Mouse (Mus musculus) kidney, adult 9 months (tissue): ENCODE results near the gene Rad9b.

Source experiments
- DNase-seq: peaks from one replicate; pipeline ENCODE4 v3.0.0; 2022

Gene Rad9b

DNA sequence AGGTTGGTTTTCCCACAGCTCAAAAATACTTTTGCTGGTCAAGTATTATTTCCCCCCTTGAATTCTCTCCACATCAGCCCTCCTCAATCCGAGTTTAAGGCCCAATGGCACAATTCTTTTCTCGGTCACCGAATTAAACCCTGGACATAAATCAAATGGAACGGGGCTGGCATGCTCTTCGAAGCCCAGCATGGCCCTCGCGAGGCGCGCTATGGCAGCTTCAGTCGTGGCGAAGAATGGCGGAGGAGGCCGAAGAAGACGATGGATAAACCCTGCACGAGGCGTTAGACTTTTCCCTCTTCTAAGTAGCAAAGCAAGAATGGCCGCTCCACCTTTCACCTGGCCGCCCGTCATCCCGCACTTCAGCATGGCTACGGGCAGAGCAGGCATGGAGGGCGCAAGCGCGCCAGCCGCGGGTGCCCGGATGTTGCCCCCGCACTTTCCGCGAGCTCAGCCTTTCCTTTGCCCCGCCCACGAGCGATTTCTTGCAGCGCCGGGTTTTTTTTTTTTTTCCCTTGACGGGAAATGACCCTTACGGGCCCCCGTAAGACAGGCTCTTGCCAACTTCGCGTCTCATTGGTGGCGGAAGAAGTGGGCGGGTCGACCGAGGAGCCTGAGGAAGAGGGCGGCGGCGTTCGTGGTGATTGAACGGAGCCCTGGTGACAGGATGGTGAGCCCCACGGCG is at the start of gene Rad9b, which contains the start of gene Vps29:
Gene Rad9b, minus strand, starts transcription at position 427 of the 685 bp plus-strand sequence.
Gene Vps29, plus strand, starts transcription at position 563 of the 685 bp plus-strand sequence.
- DNase-seq: peak; percentile 98

DNA sequence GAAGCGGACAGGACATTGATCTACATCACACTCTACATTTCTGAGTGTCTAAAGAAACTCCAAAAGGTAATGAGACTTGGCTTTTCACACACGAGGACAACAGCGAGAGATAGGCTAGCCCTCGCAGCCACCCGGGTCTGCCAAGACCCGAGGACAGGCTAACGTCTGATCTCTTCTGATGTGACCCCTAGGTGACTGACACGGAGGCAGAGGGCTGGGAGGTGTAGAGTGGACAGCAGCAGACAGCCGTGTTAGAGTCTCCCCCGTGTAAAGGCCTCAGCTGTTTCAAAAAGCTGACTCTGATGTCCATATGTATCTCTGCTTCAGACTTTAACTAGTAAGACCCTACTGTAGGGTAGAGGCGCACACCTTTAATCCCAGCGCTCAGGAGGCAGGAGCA is 49.3 kb upstream of the Rad9b start:
- no peak for DNase-seq

DNA sequence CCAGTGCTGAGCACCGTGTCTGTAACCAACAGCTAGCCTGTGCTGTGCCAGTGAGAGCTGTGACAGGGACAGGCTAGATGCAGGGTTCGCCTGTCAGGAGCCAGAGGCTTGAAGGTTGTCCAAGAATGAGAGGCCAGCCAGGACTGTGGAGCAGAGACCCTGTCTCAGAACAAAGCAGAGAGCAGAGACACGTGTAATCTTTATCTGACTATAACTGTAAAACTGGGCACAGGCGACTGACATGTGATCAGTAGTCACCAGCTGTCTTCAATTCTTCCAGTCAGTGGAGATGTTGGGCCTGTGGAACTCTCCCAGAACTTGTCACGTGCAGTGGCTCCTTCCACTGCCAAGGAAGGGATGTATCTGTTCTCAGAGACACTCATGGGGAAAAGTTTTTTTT is 48.7 kb upstream of the Rad9b start:
- DNase-seq: no peak

DNA sequence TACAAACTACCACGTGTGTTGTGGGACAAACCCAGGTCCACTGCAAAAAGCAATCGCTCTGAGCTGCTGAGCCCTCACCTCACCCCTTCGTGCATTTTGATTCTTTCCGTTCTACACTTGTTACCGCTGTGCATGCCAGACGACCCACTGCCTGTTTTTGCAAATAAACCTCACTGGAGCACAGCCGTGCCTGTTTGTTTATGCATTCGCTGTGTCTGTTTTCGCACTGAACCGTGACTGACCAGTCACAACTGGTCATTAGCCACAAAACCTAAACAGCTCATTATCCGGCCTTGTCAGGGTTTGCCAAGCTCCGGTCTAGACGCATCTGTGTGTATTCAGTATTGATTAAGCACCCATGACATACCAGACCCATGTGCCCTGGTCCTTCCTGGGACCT is 48.1 kb upstream of the Rad9b start:
- DNase-seq: no peak

DNA sequence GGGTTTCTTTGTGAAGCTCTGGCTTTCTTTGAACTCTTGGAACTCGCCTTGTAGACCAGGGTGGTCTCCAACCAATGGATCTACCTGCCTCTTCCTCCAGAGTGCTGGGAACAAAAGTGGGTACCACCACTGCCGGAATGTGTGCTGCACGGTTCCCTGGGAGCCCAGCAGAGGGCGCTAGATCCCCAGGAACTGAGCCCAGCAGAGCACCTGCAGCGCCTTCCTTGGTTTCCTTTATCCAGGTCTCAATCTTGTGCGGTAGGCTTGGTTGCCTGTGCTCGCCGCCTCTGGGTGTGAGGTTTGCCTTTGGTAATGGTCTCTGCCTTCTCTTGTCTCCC is 47.2 kb upstream of the Rad9b start:
- DNase-seq: peak; percentile 73

DNA sequence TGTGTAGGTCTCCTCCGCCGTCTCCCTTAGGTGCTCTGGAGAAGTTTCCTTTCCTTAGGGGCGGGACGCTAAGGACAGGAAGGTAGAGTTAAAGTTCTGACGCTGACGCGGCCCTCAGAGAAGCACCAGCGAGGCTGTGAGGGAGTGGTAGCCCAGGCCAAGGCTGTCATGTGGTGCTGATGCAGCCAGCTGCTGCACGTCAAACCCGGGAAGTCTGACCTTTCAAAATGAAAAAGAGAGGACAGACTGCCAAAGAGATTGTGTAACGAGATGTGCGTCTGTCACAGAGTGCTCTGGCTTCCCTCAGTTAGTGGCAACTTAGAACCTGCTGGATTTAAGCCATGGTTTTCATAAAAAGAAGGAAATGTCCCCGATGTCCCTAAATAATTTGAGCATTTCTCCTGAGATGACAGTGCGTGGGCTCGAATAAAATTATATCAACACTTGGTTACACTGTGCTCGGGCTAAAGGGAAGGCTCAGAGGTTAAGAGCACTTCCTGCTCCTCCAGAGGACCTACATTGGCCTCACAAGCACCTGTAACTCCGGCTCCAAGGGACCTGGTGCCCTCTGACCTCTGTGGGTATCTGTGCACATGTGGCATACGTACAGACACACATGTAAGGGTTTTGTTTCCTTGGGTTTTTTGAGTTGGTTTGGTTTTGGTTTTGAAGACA is 46.7 kb upstream of the Rad9b start:
- peak; percentile 81 for DNase-seq

DNA sequence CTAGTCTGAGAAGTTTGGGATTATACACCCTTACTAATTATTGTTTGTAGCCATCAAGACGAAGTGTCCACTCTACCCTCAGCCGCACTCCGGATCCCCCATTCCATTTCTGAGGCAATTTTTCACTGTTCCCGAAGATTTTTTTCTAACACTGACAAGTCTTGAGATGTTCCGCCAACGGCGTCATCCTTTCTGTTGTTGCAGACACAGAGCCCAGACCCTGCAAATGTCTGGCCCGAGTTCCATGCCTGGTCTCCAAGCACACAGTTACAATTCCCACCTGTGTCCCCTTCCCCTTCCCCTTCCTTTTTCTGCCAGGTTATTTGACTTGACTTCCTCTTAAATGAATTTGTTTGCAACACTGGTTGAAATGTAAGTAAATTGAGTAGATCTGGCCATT is 45.8 kb upstream of the Rad9b start:
- no peak for DNase-seq

DNA sequence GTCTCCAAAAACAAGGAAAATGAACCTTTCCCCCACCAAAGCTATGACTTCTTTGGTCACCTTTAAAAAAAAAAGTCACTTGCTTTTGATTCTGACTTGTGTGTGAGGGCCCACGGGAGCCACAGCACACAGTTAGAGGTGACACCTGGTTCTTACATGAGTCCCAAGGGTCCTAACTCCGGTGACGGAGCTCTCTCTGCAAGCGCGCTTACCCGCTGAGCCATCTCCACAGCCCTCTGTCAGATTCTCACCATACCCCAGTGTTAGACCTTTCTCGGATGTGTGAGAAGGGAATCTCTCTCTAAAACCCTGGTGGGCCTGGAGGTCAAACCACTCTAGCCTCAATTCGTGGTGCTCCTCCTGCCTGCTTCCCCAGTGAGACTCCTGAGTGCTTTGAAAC is 43.5 kb upstream of the Rad9b start:
- no peak for DNase-seq

DNA sequence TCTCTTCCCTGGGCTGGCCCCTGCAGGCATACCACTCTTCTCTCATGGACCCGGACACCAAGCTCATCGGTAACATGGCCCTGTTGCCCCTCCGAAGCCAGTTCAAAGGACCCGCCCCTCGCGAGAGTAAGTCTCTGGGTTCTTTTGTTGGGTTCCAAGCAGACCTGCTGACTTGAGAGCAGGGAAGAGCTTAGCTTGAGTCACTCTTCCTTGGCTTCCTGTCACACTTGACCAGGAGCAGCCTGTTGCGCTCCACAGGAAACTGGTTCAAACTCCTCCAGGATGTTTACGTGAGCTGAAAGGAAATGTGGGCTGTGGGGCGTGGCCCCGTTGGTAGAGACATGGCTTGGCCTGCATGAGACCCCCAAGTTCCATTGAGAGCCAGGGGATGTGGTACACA is 42.8 kb upstream of the Rad9b start:
- peak; percentile 71 for DNase-seq

DNA sequence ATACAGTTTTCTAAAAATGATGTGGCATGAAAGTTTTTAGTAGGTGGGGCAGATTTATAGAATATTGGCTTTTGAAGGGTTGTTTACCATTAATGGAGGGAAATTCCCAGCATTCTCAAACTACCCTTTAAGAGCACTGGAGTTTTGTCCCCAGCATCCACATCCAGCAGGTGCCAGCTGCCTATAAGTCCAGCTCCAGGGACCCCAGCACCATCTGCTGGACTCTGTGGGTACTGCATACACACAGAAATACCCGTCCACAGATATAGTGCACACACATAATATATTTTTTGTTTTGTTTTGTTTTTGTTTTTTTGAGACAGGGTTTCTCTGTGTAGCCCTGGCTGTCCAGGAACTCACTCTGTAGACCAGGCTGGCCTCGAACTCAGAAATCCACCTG is 39.9 kb upstream of the Rad9b start:
- DNase-seq: peak; percentile 84

DNA sequence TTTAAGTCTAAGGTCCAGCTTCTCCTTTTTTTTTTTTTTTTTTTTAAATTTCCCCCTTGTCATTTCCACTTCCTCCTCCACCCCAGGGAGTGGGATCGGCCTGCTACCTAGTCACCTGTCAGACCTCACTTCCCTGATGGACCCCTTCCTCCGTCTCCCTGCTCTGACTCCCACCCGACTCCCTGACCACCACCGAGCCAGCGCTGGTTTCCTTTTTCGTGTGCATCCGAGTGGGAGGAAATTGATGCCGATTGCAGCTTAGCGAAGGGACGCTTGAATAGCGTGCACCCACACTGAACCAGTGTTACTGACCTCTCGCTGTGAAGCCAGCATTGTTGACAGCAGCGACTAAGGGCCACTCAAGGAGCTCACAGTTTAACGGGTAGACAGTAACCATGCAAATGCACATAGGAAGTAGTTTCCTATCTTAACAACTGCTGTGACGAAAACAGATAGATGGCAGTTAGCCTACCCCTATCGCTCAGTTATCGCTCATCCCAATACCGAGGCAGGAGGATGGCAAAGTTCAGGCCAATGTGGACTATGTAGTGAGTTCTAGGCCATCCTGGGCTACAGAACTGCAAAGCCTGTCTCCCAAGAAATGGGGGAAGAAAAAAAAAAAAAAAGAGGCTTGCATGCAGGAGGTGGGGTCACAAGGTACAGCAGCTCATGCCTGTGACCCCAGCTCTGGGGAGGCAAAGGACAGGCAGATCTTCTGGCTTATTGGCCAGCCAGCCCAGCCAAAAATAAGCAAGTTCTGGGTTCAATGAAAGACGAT is 38.4 kb upstream of the Rad9b start:
- no peak for DNase-seq

DNA sequence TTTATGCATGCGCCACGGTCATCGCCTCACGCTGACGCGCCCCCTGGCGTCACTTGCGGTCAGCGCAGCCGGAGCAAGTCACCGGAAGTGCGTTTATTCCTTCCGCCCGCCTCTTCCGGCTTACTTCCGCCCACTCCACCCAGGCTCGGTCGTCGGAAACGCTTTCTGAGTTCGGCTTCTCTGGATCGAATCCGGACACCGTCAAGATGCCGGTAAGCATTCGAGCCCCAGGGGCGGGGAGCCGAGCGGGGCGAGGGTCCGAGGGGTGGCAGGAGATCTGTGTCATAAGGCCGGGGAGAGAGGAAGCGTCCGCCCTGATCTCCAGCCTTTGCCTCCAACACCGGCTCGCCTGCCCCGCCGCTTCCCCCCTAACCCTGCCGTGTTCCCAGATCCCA is 37.8 kb upstream of the Rad9b start, which contains the start of gene Arpc3:
Gene Arpc3, plus strand, starts transcription at position 93 of the 395 bp plus-strand sequence.
- DNase-seq: peak; percentile 92

DNA sequence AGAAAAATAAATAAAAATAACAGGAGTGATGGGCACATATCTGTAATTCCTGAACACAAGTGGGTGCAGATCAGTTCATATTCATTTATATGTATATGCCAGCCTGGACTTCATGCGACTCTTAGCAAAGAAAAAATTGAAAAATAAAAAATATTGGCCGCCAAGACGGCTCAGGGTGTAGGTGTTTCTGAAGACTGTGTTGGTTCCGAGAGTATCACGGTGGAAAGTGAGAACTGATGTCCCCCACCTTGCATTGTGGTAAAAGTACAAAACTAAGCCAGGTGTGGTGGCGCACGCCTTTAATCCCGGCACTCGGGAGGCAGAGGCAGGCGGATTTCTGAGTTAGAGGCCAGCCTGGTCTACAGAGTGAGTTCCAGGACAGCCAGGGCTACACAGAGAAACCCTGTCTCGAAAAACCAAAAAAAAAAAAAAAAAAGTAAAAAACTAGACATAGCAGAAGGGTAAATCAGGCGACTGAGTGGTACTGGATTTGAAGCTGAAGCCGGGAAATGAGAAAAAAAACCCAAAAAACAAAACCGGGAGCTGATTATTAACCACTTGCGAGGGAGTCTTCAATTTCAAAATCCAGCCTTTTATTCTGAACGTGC is 37.2 kb upstream of the Rad9b start:
- DNase-seq: no peak

DNA sequence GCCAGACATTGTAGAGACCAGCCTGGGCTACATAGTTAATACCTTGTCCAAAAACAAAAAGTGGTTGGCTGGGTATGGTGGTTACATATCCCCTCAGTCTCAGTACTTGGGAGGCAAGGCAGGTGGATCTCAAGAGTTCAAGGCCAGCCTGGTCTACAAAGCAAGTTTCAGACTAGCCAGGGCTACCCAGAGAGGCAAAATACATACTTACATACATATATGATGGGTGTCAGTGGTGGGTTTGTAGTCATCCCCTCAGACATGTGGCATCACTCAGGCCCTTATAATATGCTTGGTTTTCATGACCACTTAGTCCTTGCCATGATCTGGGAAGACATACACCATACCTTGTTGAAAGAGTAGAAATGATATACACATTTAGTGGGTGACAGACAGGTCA is 36.6 kb upstream of the Rad9b start:
- DNase-seq: no peak

DNA sequence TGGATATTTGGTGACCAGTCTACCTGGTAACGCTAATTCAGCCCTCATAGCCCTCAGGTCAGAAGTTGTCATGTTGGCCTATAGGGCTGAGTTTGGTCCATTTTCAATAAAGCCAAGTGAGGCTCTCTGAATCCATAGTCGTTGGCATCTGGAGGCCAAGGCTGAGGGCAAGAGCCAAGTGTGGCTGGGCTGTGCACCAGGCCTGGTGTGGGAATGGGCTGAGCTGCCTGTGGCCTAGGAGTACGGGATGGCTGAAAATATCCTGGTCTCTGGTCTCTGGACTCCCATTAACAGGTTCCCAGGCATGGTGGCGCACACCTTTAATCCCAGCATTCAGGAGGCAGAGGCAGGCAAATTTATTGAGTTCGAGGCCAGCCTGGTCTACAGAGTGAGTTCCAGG is 36.0 kb upstream of the Rad9b start:
- DNase-seq: no peak

DNA sequence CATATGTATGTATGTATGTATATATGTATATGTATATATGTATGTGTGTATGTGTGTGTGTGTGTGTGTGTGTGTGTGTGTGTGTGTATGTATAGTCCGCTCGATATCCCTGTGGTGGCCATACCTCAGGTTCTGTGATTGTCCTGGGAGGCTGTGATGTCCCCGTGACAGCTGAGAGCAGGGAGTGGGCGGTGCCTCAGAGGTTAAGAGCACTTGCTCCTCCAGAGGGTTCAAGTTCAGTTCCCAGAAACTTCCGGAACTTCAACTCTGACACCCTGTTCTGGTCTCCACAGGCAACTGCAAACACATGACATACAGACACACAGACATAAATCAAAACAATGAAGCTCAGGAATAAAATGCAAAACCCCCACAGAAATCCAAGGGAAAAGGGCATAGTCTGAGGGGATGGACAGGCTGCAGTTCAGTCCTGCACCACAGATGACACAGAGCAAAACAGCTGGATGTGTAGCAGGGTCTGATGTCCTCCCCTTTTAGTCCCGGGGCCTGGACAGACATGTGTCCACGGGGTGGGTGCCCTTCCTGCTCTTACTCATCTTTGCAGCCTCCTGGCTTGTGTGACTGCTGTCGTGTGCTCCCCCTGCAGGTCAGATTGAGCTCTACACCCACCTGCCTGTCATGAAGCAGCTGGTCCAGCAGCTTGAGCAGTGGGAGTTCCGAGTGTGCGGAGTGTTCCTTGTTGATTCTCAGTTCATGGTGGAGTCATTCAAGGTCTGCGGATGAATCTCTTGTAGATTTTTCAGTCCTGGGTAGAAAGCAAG is 25.5 kb upstream of the Rad9b start:
- DNase-seq: peak; percentile 78

DNA sequence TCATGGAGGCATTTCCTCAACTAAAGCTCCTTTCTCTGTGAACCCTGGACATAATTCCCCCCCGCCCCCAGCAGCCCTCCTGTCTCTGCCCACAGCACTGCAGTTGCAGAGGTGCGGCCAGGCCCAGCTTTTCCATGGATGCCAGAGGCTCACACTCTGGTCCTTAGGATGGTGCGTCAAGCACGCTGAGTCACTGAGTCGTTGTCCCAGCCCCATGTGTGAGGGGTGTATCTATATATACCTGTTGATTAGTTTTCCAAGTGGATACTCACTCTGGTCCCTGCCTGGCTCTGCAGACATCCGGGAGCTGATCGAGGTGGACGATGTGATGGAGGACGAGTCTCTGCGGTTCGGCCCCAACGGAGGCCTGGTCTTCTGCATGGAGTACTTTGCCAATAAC is 24.1 kb upstream of the Rad9b start:
- no peak for DNase-seq

DNA sequence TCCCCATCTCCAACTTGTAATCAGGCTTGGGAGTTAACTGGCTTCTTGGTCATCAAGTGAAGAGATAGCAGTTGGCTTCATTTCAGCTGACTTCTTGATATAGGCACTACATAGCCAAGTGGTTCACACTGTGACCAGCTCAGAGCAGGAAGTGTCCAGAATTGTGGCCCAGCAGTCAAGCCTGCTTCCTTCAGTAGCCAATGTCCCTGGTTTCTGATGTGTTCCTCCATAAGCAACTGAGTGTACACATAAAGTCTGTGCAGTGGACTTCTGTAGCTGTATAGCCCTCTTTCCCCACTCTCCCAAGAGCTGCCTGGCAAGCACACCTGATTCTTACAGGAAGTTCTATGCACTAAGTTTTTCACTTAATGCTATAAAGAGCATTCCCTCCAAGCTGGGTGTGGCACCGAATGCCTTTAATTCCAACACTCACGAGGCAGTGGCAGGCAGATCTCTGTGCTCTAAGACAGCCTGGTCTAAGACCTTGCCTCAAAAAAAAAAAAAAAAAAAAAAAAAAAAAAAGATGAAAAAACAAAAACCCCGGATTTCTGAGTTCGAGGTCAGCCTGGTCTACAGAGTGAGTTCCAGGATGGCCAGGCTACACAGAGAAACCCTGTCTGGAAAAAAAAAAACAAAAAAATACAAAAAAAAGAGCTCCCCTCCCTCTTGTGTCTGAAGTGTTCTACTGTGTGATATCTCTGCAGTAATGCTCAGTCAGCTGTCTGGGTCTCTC is 23.2 kb upstream of the Rad9b start:
- no peak for DNase-seq

DNA sequence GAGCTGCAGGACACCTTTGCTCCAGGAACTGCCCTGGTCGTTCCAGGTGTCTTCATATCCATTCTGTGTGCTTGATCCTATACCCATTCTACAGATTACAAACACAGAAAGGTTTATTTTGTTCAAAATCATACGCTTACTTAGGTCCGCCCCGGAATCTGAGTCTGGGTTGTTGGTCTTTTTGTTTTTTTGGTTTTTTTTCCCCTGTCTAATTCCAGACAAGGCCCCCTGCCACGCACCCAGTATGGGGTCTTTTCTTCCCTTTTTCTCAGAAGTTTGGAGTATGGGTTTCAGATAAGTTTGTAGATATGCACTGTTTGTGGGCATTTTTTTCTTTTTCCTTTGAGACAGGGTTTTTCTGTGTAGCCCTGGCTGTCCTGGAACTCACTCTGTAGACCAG is 18.8 kb upstream of the Rad9b start:
- no peak for DNase-seq

DNA sequence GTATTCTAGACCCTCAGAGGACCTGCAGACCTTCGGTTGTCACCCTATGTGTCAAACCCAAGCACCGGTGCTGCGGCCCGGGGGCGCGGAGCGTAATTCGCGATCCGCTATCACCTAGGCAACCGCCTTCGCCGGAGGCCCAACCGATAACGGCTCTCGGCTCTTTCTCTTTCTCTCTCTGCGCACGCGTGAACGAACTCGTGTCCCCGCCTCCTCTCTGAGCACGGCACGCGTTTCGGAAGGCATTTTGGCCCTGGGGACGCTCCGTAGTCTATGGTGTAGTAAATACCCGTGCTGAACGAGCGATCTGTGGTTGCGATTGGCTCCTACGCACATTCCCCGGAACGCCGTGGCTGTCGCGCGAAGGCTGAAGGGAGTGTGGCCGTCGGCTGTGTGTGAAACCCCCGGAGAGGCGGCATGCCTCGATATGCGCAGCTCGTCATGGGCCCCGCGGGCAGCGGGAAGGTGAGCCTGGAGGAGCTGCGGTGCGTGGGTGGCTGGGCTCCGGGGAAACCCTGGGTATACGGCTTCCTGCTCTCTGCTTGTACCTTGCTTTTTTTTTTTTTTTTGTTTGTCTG is 18.2 kb upstream of the Rad9b start, which contains the start of gene Fam216a:
Gene Fam216a, minus strand, starts transcription at position 173 of the 578 bp plus-strand sequence.
- peak; percentile 99 for DNase-seq

DNA sequence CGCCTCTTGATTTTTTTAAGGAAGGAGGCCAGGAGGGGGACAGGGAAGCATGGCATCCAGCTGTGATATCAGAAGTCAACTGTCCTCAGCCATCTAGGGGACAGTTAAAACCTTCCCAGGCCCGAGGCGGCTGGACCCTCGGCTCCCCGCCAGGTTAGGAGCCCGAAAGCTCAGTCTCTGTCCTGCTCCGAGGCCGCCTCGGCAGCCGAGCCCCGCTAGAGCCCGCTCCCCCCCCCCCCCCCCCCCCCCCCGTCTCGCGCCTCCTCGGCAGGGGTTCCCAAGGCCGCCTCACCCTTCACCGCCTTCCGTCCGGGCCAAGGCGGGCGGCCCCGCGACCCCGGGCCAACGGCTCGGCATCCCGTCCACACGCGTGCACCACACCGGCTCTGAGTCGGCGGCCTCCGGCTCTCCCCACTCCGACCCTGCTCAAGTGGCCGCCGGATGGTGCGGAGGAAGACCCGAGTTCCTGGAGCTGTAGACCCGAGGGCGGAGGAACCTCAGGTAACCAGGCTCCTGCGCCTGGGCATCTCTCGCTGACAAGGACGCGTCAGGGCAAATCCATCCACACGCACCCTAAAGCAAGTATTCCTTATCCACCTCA is 17.7 kb upstream of the Rad9b start, which contains the start of gene Gpn3:
Gene Gpn3, plus strand, starts transcription at position 286 of the 601 bp plus-strand sequence.
- no peak for DNase-seq
